Mouse (Mus musculus): ENCODE results near the gene Anks1b. TPM values are rescaled to one million over a fixed set of nuclear protein-coding genes. Genes with fewer than 3 reads are reported as not detected.

The Anks1b gene
- polyA plus RNA-seq, 1 experiment = 1.9 TPM

- Histone ChIP-seq H3K36me3 (ENCODE audit: control insufficient read depth, insufficient read depth, low read length) (no peaks in the 10 kb centered on the region), H3K27ac (ENCODE audit: control insufficient read depth, insufficient read depth, low read depth, low read length) (no peak overlapping the region), H3K27me3 (ENCODE audit: control insufficient read depth, insufficient read depth, low read length) (no peaks in the 10 kb centered on the region), H3K4me1 (ENCODE audit: control insufficient read depth, insufficient read depth, low read length) (peaks cover 2% of the 10 kb centered on the region; the same call in 1 of the 2 replicates), H3K4me3 (ENCODE audit: control insufficient read depth, low read depth, low read length) (no peak overlapping the region)
- TF ChIP-seq CTCF (IDR thresholded peaks at IDR 0.05; ENCODE audit: control insufficient read depth, insufficient read depth, insufficient replicate concordance, low read depth, low read length) (no peak), POLR2A (IDR thresholded peaks at IDR 0.05; ENCODE audit: control insufficient read depth, low read depth, low read length) (no peak)
These were observed 983.4 kb downstream of the Anks1b start for GRCm38 (mm10) chr10:90856668-90857067.

- no peaks in the 10 kb centered on the region for H3K36me3 ChIP-seq (ENCODE audit: control insufficient read depth, insufficient read depth, low read length)
- H3K4me1 ChIP-seq (ENCODE audit: control insufficient read depth, insufficient read depth, low read length) = no peaks in the 10 kb centered on the region
- TF ChIP-seq POLR2A (IDR thresholded peaks at IDR 0.05; ENCODE audit: control insufficient read depth, low read depth, low read length) = no peak
- TF ChIP-seq CTCF (IDR thresholded peaks at IDR 0.05; ENCODE audit: control insufficient read depth, insufficient read depth, insufficient replicate concordance, low read depth, low read length) = no peak
- no peak overlapping the region for H3K27ac ChIP-seq (ENCODE audit: control insufficient read depth, insufficient read depth, low read depth, low read length)
- no peak overlapping the region for H3K4me3 ChIP-seq (ENCODE audit: control insufficient read depth, low read depth, low read length)
- H3K27me3 ChIP-seq (ENCODE audit: control insufficient read depth, insufficient read depth, low read length) = no peaks in the 10 kb centered on the region
These were observed 986.6 kb downstream of the Anks1b start for GRCm38 (mm10) chr10:90859665-90860523.

DNA sequence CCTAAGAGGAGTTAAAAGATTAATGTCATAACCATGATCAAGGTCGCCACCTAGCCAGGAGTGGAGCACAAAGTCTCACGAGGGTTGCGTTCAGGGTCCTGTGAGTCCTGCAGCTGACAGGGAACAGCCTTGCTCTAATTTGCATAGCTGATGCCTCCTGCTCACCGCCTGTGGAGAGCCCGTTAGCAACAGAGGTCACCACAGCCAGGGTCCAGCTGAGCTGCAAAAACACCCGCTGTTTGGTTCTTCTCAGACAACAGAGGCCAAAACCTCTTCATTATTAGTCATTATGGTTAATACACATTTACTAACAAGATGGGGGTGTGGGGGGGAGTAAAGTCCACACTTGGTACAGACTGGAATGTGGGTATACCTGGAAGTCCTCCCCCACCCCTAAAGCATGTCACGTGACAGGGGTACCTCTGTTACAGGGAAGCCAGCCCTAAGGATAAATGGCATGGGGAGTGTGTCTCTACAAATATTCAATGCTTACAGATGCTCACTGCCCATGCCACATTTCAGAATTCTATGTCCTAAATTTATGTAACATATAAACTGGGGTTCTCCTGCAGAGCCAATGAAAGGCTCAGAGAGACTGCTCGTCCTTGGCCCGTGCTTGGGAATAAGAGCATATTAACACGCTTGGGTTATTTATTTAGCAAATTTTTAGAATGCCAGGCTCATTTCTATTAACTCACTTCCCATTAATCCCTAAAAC is 990.7 kb downstream of the Anks1b start:
- H3K36me3 ChIP-seq (ENCODE audit: control insufficient read depth, insufficient read depth, low read length) = no peaks in the 10 kb centered on the region
- no peak for TF ChIP-seq POLR2A (IDR thresholded peaks at IDR 0.05; ENCODE audit: control insufficient read depth, low read depth, low read length)
- no peak for TF ChIP-seq CTCF (IDR thresholded peaks at IDR 0.05; ENCODE audit: control insufficient read depth, insufficient read depth, insufficient replicate concordance, low read depth, low read length)
- no peaks in the 10 kb centered on the region for H3K27me3 ChIP-seq (ENCODE audit: control insufficient read depth, insufficient read depth, low read length)
- H3K4me1 ChIP-seq (ENCODE audit: control insufficient read depth, insufficient read depth, low read length) = no peaks in the 10 kb centered on the region
- no peak overlapping the region for H3K4me3 ChIP-seq (ENCODE audit: control insufficient read depth, low read depth, low read length)
- no peak overlapping the region for H3K27ac ChIP-seq (ENCODE audit: control insufficient read depth, insufficient read depth, low read depth, low read length)

DNA sequence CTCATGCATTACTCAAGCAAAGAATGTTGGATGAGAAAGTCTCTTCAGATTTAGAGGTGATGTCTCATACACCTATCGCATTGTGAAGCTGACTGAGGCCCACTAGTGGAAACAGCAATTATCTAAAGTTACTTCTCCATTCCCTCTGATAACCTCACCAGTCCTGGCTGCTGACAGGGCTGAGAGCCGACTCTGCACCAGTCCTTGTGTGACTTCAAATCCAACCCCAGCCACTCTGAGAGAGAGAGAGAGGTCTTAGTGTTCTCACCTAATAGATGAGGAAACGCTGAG is 991.2 kb downstream of the Anks1b start:
- Histone ChIP-seq H3K36me3 (ENCODE audit: control insufficient read depth, insufficient read depth, low read length) (no peaks in the 10 kb centered on the region), H3K27me3 (ENCODE audit: control insufficient read depth, insufficient read depth, low read length) (no peaks in the 10 kb centered on the region), H3K27ac (ENCODE audit: control insufficient read depth, insufficient read depth, low read depth, low read length) (no peak overlapping the region), H3K4me1 (ENCODE audit: control insufficient read depth, insufficient read depth, low read length) (no peaks in the 10 kb centered on the region), H3K4me3 (ENCODE audit: control insufficient read depth, low read depth, low read length) (no peak overlapping the region)
- TF ChIP-seq CTCF (IDR thresholded peaks at IDR 0.05; ENCODE audit: control insufficient read depth, insufficient read depth, insufficient replicate concordance, low read depth, low read length) = no peak
- TF ChIP-seq POLR2A (IDR thresholded peaks at IDR 0.05; ENCODE audit: control insufficient read depth, low read depth, low read length) = no peak

GRCm38 (mm10) chr10:90873204-90873603 is 999.9 kb downstream of the Anks1b start:
- no peak overlapping the region for H3K4me3 ChIP-seq (ENCODE audit: control insufficient read depth, low read depth, low read length)
- TF ChIP-seq POLR2A (IDR thresholded peaks at IDR 0.05; ENCODE audit: control insufficient read depth, low read depth, low read length) (no peak), CTCF (IDR thresholded peaks at IDR 0.05; ENCODE audit: control insufficient read depth, insufficient read depth, insufficient replicate concordance, low read depth, low read length) (no peak)
- H3K27me3 ChIP-seq (ENCODE audit: control insufficient read depth, insufficient read depth, low read length) = no peaks in the 10 kb centered on the region
- no peaks in the 10 kb centered on the region for H3K4me1 ChIP-seq (ENCODE audit: control insufficient read depth, insufficient read depth, low read length)
- H3K36me3 ChIP-seq (ENCODE audit: control insufficient read depth, insufficient read depth, low read length) = no peaks in the 10 kb centered on the region
- H3K27ac ChIP-seq (ENCODE audit: control insufficient read depth, insufficient read depth, low read depth, low read length) = no peak overlapping the region

DNA sequence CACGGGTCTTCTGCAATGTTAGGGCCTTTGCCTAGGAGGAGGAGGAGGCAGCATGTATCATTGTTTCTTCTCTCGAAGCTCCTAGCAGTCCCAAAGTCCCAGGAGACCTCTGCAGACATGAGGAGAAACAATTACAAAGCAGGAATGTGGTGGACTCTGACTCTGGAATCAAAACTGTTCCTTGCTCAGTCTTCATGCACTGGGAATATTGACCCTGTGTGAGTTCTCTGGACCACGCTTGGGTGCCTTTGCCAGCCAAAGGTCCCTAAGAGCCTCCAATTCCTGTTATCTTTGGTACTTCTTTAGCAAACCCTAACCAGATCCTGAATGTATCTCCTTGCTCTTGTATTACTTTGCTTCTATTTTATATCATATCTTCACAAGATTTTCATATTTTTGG is 1000.9 kb downstream of the Anks1b start:
- H3K36me3 ChIP-seq (ENCODE audit: control insufficient read depth, insufficient read depth, low read length) = no peaks in the 10 kb centered on the region
- no peak overlapping the region for H3K27ac ChIP-seq (ENCODE audit: control insufficient read depth, insufficient read depth, low read depth, low read length)
- no peaks in the 10 kb centered on the region for H3K4me1 ChIP-seq (ENCODE audit: control insufficient read depth, insufficient read depth, low read length)
- no peak overlapping the region for H3K4me3 ChIP-seq (ENCODE audit: control insufficient read depth, low read depth, low read length)
- no peaks in the 10 kb centered on the region for H3K27me3 ChIP-seq (ENCODE audit: control insufficient read depth, insufficient read depth, low read length)
- no peak for TF ChIP-seq POLR2A (IDR thresholded peaks at IDR 0.05; ENCODE audit: control insufficient read depth, low read depth, low read length)
- no peak for TF ChIP-seq CTCF (IDR thresholded peaks at IDR 0.05; ENCODE audit: control insufficient read depth, insufficient read depth, insufficient replicate concordance, low read depth, low read length)

- no peak overlapping the region for H3K27ac ChIP-seq (ENCODE audit: control insufficient read depth, insufficient read depth, low read depth, low read length)
- H3K27me3 ChIP-seq (ENCODE audit: control insufficient read depth, insufficient read depth, low read length) = no peaks in the 10 kb centered on the region
- H3K4me1 ChIP-seq (ENCODE audit: control insufficient read depth, insufficient read depth, low read length) = no peaks in the 10 kb centered on the region; the same call in 1 of the 2 replicates
- H3K36me3 ChIP-seq (ENCODE audit: control insufficient read depth, insufficient read depth, low read length) = no peaks in the 10 kb centered on the region
- no peak overlapping the region for H3K4me3 ChIP-seq (ENCODE audit: control insufficient read depth, low read depth, low read length)
- TF ChIP-seq POLR2A (IDR thresholded peaks at IDR 0.05; ENCODE audit: control insufficient read depth, low read depth, low read length) (no peak), CTCF (IDR thresholded peaks at IDR 0.05; ENCODE audit: control insufficient read depth, insufficient read depth, insufficient replicate concordance, low read depth, low read length) (no peak)
These were observed 1007.7 kb downstream of the Anks1b start for GRCm38 (mm10) chr10:90880854-90881560.

Data from testis, adult 2 months (tissue).